Mouse (Mus musculus) layer of hippocampus, postnatal 36 days (tissue): ENCODE measurements around the gene Pank4. TPM values are rescaled to one million over a fixed set of nuclear protein-coding genes. Genes with fewer than 3 reads are reported as not detected.

Experiments
- DNase-seq, 2 experiments: peaks; one replicate each; pipeline ENCODE4 v3.0.0; 2022
- total RNA-seq, 2 experiments: library from RNA; stranded (reverse); gene quantifications; 2 replicates each; pipeline ENCODE4 v1.2.3; 2021

Pank4 gene
- total RNA-seq, 2 experiments from 2014 or later = 40.6 to 40.8 TPM

GRCm38 (mm10) chr4:154943323-154944039 lies 20.4 kb upstream of the Pank4 start:
- DNase-seq = no peak

- peak; percentile 54 to 65 for DNase-seq
These were observed 19.8 kb upstream of the Pank4 start for GRCm38 (mm10) chr4:154944121-154944590.

GRCm38 (mm10) chr4:154946319-154946718 lies 17.6 kb upstream of the Pank4 start:
- peak; percentile 44 to 58 for DNase-seq

DNA sequence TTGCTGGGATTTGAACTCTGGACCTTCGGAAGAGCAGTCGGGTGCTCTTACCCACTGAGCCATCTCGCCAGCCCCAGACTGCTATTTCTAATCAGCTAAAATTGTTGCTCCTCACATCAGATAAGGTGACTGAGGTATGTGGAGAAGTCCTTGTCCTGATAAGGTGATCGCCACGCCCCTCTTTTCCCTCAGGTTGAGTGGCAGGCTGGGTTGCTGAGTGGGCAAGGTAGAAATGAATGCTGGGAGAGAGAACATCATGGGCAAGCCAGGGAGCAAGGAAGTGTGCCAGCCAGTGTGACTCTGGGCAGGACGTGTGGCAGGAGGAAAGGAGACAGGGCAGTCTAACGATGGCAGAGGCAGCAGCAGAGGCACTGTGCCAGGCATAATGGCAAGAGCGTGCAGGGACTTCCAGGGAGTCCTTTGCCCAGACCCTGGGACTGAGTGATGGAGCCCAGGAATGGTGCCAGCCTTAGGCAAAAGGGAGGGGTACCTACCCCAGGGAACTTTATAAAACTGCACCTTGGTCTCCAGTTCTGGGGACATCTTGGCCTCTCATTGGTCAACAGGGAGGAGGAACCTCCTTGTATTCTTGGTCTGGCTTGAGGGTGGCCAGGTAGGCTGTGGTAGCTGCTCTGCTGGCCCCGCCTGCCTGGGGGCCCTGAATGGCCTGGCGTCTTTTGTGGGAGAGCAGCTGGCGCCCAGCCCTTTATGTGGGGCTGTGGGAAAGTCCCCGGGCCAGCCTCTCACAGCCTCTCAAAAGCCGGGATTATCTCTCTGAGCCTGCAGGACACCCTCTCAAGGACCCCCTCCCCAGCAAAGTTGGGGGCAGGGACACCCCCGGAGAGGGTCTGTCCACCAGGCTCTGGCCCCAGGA lies 15.6 kb upstream of the Pank4 start:
- peak; percentile 40 to 68 for DNase-seq

- no peak for DNase-seq
These were observed 14.9 kb upstream of the Pank4 start for GRCm38 (mm10) chr4:154948940-154949588.

GRCm38 (mm10) chr4:154949589-154949982 lies 14.3 kb upstream of the Pank4 start:
- no peak for DNase-seq

- no peak for DNase-seq
These were observed 11.3 kb upstream of the Pank4 start for GRCm38 (mm10) chr4:154952461-154953241.

- no peak for DNase-seq
These were observed 7.3 kb upstream of the Pank4 start for GRCm38 (mm10) chr4:154956604-154957003.

- no peak for DNase-seq
These were observed 6.5 kb upstream of the Pank4 start for GRCm38 (mm10) chr4:154957289-154957993.

- DNase-seq = peak; percentile 35 to 68
These were observed 5.8 kb upstream of the Pank4 start for GRCm38 (mm10) chr4:154958171-154958570.

DNA sequence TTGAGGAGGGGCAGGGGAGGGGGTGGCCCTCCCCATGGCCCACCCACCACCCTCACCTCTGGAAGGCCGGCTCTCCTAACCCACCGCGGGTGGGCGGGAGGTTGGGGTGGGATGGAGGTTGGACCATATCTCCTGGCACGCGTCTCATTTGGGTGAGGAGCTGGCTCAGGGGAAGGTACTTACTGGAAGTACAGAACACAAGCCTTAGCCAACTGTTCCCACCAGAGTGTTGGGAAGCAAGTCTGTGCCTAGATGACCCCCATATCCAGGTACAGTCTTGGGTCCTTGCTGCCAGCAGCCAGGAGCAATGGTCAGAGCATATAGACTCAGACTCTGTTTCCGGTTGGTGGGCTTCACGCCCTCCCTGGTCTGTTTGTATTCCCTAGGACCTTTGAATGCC lies 5.3 kb upstream of the Pank4 start:
- no peak for DNase-seq

DNA sequence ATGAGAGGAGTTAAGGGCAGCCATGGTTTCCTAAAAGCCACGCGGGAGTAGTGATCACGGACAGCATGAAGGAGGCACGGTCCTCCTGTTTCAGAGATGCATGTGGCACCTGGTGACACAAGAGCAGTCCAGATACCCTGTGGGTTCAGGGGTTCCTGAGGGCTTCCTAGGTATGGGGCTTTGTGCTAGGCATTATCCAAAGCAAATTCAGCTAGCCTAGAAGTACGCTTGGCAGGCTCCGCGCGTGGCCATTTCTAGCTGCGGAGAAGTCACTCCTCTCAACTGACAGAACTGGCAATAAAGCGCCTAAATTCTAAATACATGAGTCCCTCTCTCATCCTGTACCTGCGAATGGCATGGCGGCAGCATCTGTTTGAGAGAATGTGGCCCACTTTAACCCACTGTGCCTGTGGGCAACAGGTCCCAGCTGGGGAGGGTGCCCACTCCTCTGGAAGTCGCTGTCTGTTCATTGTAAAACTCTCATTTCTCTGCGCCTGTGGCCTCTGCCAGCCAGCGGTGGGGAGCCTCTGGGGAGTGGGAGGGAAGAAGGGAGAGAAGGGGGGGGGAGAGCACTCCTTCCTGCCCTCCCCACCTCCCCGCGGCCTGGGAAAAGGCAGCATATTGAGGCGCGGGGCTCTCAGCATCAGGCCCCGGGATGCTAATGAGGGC lies 3.8 kb upstream of the Pank4 start:
- DNase-seq = no peak

GRCm38 (mm10) chr4:154960690-154961225 lies 3.2 kb upstream of the Pank4 start, which contains the start of gene Hes5:
Gene Hes5, plus strand, starts transcription at chr4:154960923.
- peak; percentile 70 to 78 for DNase-seq

GRCm38 (mm10) chr4:154961226-154961738 lies 2.6 kb upstream of the Pank4 start:
- no peak for DNase-seq

DNA sequence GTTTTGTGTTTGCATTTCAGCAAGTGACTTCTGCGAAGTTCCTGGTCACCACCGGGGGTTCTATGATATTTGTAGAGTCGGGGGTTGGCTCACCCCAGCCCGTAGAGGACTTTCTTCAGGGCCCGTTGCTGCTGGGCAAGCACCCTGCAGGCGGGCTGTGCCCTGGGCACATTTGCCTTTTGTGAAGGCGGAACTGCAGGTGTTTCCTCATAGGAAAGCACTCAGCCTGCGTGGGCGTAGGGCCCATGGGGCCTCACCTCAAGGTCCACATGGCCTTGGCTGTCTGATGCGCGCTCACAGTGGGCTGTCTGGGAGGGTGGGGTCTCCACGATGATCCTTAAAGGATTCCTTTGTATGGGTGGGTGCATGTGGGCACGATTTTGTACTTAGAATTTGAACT lies 2.0 kb upstream of the Pank4 start:
- no peak for DNase-seq

- no peak for DNase-seq
These were observed 1.2 kb upstream of the Pank4 start for GRCm38 (mm10) chr4:154962683-154963082.

GRCm38 (mm10) chr4:154963190-154963836 lies 610 bp upstream of the Pank4 start:
- no peak for DNase-seq

DNA sequence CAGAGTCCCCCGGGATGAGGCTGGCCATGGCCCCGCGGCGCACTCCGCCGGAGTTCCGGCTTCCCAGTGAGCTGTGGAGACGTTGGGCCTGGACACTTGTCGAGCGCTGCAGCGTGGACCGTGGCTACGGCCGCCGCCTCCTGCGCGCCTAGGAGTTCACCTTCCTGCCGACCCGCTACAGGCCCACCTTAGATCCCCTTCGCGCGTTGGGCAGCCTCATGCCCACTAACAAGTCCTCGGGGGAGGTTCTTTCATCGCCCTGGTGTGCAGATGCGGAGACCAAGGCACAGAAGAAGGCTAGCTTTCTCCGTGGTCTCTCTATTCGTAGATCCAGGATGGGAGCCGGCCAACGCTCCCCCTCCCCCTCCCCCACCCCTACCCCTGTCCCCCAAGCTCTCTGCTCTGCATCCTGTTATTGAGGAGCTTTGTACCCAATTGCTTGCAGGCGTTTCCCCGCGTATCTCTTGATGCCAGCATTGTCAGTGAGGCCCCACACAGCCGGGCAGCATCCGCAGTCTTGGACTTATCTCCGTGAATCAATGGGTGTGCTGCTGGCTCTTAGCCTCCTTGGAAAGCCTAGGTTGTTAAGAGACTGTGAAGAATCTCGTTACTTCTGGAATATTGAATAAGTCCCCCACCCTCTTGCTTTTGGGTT lies 785 bp downstream of the Pank4 start:
- no peak for DNase-seq

DNA sequence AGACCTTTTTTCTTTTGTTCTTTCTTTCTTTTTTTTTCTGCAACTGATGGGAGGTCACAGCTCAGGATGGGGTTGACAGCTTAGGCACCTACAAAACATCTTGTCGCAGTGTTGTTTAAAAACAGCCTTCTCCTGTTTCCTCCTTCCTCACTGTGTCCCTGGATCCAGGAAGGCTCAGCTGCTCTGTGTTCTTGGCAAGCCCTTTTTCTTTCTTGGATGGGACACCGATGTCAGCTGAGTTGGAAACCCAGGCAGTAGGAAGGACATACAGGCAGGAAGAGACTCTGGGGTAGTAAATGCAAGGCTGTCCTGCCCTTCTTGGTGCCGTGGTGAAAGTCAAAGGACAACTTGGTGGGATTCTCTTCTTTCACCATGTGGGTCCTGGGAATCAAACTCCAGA lies 1.9 kb downstream of the Pank4 start:
- DNase-seq = no peak
